Mouse (Mus musculus): ENCODE data around the gene 1700025G04Rik. TPM values are rescaled to one million over a fixed set of nuclear protein-coding genes. Genes with fewer than 3 reads are reported as not detected.
"Not testable (repeated sequence)": the region's sequence is repeated elsewhere in the genome, so short reads cannot be mapped to it uniquely, and the experiment has no call there.

1700025G04Rik gene
- total and polyA plus RNA-seq, 2 experiments, result 0.39 to 1.1 TPM

DNA sequence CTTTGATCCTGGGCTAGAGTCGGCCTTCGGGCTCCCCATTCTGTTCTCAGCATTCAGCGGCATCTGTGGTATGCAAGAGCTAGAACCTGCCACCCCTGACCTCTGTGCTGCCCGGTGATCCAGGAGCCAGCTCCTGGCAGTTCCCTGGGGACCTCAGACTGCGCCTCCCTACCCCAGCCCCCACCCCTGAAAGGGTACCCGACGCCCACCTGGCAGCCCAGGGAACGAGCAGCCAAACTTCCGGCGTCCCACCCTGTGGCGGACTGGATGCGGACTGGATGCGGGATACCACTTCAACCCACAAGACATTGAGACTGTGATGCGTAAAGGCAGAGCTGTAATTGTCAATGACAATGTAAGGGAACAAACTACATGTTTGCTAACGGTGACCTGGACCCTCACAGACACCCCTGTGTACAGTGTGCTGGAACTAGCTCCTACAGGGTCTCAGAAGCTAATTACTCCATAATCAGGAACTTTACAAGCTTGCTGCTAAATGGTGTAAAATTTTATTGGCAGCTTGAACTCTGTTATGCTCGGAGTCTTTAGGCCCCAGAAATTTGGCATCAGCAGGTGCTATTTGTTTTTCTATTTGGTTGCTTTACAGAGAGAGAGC, 239.8 kb downstream of the 1700025G04Rik start:
- no peak overlapping the region for H3K27ac ChIP-seq (replicated peaks; ENCODE audit: insufficient read depth, low read depth, low read length)
- TF ChIP-seq POLR2A (IDR thresholded peaks at IDR 0.05; ENCODE audit: extremely low read depth, insufficient read depth, low read length) (no peak), CTCF (IDR thresholded peaks at IDR 0.05; ENCODE audit: low read depth, low read length) (no peak)
- H3K9ac ChIP-seq (ENCODE audit: low read depth, low read length), result no peak overlapping the region
- H3K36me3 ChIP-seq (ENCODE audit: control insufficient read depth, insufficient read depth, low read length), result no peaks in the 10 kb centered on the region
- 83% methylated on average over 16 of the region's 16 CpGs for WGBS
- no peak for DNase-seq (ENCODE audit: extremely low read depth, low read depth, low spot score)
- no peaks in the 10 kb centered on the region for H3K27me3 ChIP-seq (ENCODE audit: control insufficient read depth, insufficient read depth, low read length)
- H3K4me1 ChIP-seq (ENCODE audit: control insufficient read depth, insufficient read depth, low read length), result no peaks in the 10 kb centered on the region
- no peaks in the 10 kb centered on the region for H3K79me2 ChIP-seq (ENCODE audit: control insufficient read depth, insufficient read depth, low read length)
- no peak overlapping the region for H3K4me3 ChIP-seq (ENCODE audit: insufficient read depth, low read depth, low read length)

DNA sequence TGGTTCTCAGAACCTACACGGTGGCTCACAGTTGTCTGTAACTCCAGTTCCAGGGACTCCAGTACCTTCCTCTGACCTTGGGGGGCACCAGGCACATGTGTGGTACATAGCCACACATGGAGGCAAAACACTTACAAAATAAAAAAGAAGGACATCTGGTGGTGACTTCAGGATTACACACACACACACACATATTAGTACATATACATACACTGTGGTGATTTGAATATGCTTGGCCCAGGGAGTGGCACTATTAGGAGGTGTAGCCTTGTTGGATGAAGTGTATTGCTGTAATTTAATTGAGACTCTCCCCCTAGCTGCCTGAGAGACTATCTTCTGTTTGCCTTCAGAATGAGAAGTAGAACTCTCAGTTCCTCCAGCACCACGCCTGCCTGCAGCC, 241.6 kb downstream of the 1700025G04Rik start:
- no peak overlapping the region for H3K27ac ChIP-seq (replicated peaks; ENCODE audit: insufficient read depth, low read depth, low read length)
- H3K27me3 ChIP-seq (ENCODE audit: control insufficient read depth, insufficient read depth, low read length), result no peaks in the 10 kb centered on the region
- H3K36me3 ChIP-seq (ENCODE audit: control insufficient read depth, insufficient read depth, low read length), result no peaks in the 10 kb centered on the region
- H3K4me1 ChIP-seq (ENCODE audit: control insufficient read depth, insufficient read depth, low read length), result no peaks in the 10 kb centered on the region
- no peak for DNase-seq (ENCODE audit: extremely low read depth, low read depth, low spot score)
- TF ChIP-seq POLR2A (IDR thresholded peaks at IDR 0.05; ENCODE audit: extremely low read depth, insufficient read depth, low read length) (no peak), CTCF (IDR thresholded peaks at IDR 0.05; ENCODE audit: low read depth, low read length) (no peak)
- H3K9ac ChIP-seq (ENCODE audit: low read depth, low read length), result no peak overlapping the region
- no peaks in the 10 kb centered on the region for H3K79me2 ChIP-seq (ENCODE audit: control insufficient read depth, insufficient read depth, low read length)
- WGBS, result 97% methylated on average over 2 of the region's 2 CpGs
- H3K4me3 ChIP-seq (ENCODE audit: insufficient read depth, low read depth, low read length), result no peak overlapping the region

DNA sequence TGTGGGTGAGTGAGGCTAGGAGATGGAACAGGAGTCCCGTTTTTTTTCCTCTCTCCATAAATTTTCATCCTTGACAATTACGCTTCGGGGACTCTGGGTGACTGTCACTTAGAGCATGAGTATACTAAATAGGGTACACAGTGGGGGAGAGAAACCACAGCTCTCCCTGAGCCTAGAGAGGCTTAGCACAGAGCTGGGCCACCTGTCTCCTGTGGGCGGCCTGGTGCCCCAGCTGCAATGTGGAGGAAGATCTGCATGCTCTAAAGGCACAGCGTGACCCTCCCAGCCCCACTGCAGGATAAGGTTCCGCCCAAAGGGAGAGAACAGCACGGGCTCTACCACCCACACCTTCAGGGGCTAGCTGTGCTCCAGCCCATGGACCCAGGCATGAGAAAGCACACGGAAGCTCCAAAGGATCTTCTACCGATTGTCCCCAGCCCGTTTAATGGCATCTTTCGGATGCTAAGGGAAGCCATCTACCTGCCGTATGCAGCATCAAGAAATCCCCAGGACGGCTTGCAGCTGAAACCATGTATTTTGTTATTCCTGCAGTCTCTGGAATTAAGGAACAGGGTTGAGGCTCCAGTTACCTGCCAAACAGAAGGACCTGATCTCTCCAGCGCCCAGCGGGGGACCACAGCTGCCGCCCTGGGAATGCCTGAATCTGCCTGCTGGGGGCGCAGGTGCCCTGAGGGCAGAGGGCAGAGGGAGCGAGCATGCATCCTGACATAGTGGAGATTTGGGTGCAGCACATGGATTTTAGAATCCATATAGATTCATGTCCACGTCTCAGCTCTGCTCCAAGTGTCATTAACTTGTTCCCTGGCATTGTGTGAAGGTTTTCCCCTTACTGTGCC, 243.8 kb downstream of the 1700025G04Rik start:
- no peaks in the 10 kb centered on the region for H3K79me2 ChIP-seq (ENCODE audit: control insufficient read depth, insufficient read depth, low read length)
- 70% methylated on average over 19 of the region's 19 CpGs for WGBS

DNA sequence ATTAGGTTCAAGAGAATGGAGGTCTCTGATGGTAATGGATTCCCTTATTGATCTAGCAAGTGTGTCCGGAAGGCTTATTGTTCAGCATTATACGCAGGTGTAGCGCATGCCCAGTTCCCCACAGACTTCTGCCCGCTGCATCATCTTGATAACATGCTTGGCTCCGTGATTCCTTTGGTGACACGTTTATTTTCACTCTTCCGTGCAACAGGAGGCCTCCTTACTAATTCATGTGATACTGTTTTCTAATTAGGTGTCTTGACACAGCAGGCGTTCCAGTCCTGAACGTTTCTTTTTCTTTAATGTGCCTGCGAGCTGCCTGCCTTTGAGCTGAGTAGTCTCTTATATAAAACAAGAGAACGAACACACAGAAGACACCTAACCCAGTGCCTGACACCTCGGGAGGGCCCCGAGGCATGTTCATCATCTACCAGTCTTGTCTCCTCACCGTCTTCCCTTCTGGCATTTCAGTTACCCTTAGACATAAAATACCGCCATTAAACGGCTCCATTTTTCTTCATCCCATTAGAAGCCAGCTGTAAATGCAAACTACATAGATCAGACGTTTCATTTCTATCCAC, 244.6 kb downstream of the 1700025G04Rik start:
- Histone ChIP-seq H3K36me3 (ENCODE audit: control insufficient read depth, insufficient read depth, low read length) (no peaks in the 10 kb centered on the region), H3K27ac (replicated peaks; ENCODE audit: insufficient read depth, low read depth, low read length) (no peak overlapping the region), H3K27me3 (ENCODE audit: control insufficient read depth, insufficient read depth, low read length) (no peaks in the 10 kb centered on the region), H3K9ac (ENCODE audit: low read depth, low read length) (no peak overlapping the region), H3K79me2 (ENCODE audit: control insufficient read depth, insufficient read depth, low read length) (no peaks in the 10 kb centered on the region), H3K4me1 (ENCODE audit: control insufficient read depth, insufficient read depth, low read length) (no peaks in the 10 kb centered on the region), H3K4me3 (ENCODE audit: insufficient read depth, low read depth, low read length) (no peak overlapping the region)
- no peak for DNase-seq (ENCODE audit: extremely low read depth, low read depth, low spot score)
- no peak for TF ChIP-seq POLR2A (IDR thresholded peaks at IDR 0.05; ENCODE audit: extremely low read depth, insufficient read depth, low read length)
- TF ChIP-seq CTCF (IDR thresholded peaks at IDR 0.05; ENCODE audit: low read depth, low read length), result no peak
- WGBS, result 84% methylated on average over 17 of the region's 17 CpGs

More for the DNA sequence above, 243.8 kb downstream of the 1700025G04Rik start:
- H3K36me3 ChIP-seq (ENCODE audit: control insufficient read depth, insufficient read depth, low read length), result no peaks in the 10 kb centered on the region
- H3K4me3 ChIP-seq (ENCODE audit: insufficient read depth, low read depth, low read length), result no peak overlapping the region
- no peak overlapping the region for H3K27ac ChIP-seq (replicated peaks; ENCODE audit: insufficient read depth, low read depth, low read length)
- H3K4me1 ChIP-seq (ENCODE audit: control insufficient read depth, insufficient read depth, low read length), result no peaks in the 10 kb centered on the region
- no peak for DNase-seq (ENCODE audit: extremely low read depth, low read depth, low spot score)
- H3K27me3 ChIP-seq (ENCODE audit: control insufficient read depth, insufficient read depth, low read length), result no peaks in the 10 kb centered on the region
- TF ChIP-seq POLR2A (IDR thresholded peaks at IDR 0.05; ENCODE audit: extremely low read depth, insufficient read depth, low read length) (no peak), CTCF (IDR thresholded peaks at IDR 0.05; ENCODE audit: low read depth, low read length) (no peak)
- no peak overlapping the region for H3K9ac ChIP-seq (ENCODE audit: low read depth, low read length)

DNA sequence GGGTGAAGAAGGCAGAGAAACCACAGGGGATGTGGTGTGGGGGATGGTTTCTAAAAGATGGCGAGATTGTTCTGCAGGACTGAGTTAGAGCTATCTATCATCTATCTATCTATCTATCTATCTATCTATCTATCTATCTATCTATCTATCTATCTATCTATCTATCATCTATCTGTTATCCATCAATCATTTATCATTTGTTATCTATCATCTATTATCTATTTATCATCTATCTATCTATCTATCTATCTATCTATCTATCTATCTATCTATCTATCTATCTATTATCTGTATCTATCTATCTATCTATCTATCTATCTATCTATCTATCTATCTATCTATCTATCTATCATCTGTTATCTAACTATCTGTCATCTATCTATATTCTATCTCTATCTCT, 249.6 kb downstream of the 1700025G04Rik start:
- not testable (repeated sequence) for H3K27me3 ChIP-seq (ENCODE audit: control insufficient read depth, insufficient read depth, low read length); H3K9ac ChIP-seq (ENCODE audit: low read depth, low read length); H3K36me3 ChIP-seq (ENCODE audit: control insufficient read depth, insufficient read depth, low read length); H3K4me3 ChIP-seq (ENCODE audit: insufficient read depth, low read depth, low read length); H3K4me1 ChIP-seq (ENCODE audit: control insufficient read depth, insufficient read depth, low read length); H3K27ac ChIP-seq (replicated peaks; ENCODE audit: insufficient read depth, low read depth, low read length); H3K79me2 ChIP-seq (ENCODE audit: control insufficient read depth, insufficient read depth, low read length); DNase-seq (ENCODE audit: extremely low read depth, low read depth, low spot score)
- 91% methylated on average over 1 of the region's 1 CpGs for WGBS

DNA sequence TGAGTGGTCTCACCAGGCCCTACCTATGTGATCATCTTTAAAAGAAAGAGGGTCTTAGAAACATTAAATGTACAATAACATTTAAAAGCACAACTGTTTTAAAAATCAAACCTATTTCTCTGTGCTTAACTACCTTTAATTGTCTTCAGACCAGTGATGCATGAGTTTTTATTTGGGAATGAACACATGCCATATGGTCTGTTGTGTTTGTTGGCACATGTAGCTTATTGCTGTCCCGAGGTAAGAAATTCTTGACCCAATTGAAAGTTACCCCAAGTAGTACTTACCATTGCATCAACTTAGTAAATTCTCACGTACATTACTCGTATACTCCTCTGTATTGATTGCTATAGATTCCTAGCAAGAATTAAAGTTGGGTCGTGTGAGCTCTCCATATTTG, 254.7 kb downstream of the 1700025G04Rik start:
- Histone ChIP-seq H3K79me2 (ENCODE audit: control insufficient read depth, insufficient read depth, low read length) (no peaks in the 10 kb centered on the region), H3K27ac (replicated peaks; ENCODE audit: insufficient read depth, low read depth, low read length) (no peak overlapping the region), H3K9ac (ENCODE audit: low read depth, low read length) (no peak overlapping the region), H3K27me3 (ENCODE audit: control insufficient read depth, insufficient read depth, low read length) (no peaks in the 10 kb centered on the region), H3K36me3 (ENCODE audit: control insufficient read depth, insufficient read depth, low read length) (no peaks in the 10 kb centered on the region), H3K4me3 (ENCODE audit: insufficient read depth, low read depth, low read length) (no peak overlapping the region), H3K4me1 (ENCODE audit: control insufficient read depth, insufficient read depth, low read length) (no peaks in the 10 kb centered on the region)
- DNase-seq (ENCODE audit: extremely low read depth, low read depth, low spot score), result no peak
- TF ChIP-seq CTCF (IDR thresholded peaks at IDR 0.05; ENCODE audit: low read depth, low read length), result no peak
- no peak for TF ChIP-seq POLR2A (IDR thresholded peaks at IDR 0.05; ENCODE audit: extremely low read depth, insufficient read depth, low read length)
- WGBS, result 92% methylated on average over 4 of the region's 4 CpGs

All from liver, adult 2 months (tissue).